Mouse (Mus musculus): Measurements from ENCODE around the gene Riiad1.

Gene Riiad1

GRCm38 (mm10) chr3:94459834-94460233 is 20.3 kb downstream of the Riiad1 start:
- DNase-seq: no peak

GRCm38 (mm10) chr3:94457055-94457454 is 23.1 kb downstream of the Riiad1 start:
- DNase-seq: no peak

- peak; percentile 73 for DNase-seq
These were observed 23.6 kb downstream of the Riiad1 start for GRCm38 (mm10) chr3:94456529-94457000.

- DNase-seq: no peak
These were observed 30.8 kb downstream of the Riiad1 start for GRCm38 (mm10) chr3:94449377-94449776.

- peak; percentile 17 for DNase-seq
These were observed 36.6 kb downstream of the Riiad1 start, which contains the start of gene Oaz3 for GRCm38 (mm10) chr3:94443597-94443964. TSS of gene Oaz3 (minus strand) at chr3:94443915.

- peak; percentile 90 for DNase-seq
These were observed 37.1 kb downstream of the Riiad1 start, which contains the start of gene Mrpl9 for GRCm38 (mm10) chr3:94442951-94443596. TSS of gene Mrpl9 (plus strand) at chr3:94443318.

GRCm38 (mm10) chr3:94441182-94441581 is 39.0 kb downstream of the Riiad1 start:
- no peak for DNase-seq

GRCm38 (mm10) chr3:94436420-94436819 is 43.7 kb downstream of the Riiad1 start:
- no peak for DNase-seq

- no peak for DNase-seq
These were observed 45.8 kb downstream of the Riiad1 start for GRCm38 (mm10) chr3:94434305-94434704.

GRCm38 (mm10) chr3:94430980-94431379 is 49.2 kb downstream of the Riiad1 start:
- DNase-seq: no peak
